13 mouse cellular contexts compared by ENCODE assay signal in the genomic region with DNA sequence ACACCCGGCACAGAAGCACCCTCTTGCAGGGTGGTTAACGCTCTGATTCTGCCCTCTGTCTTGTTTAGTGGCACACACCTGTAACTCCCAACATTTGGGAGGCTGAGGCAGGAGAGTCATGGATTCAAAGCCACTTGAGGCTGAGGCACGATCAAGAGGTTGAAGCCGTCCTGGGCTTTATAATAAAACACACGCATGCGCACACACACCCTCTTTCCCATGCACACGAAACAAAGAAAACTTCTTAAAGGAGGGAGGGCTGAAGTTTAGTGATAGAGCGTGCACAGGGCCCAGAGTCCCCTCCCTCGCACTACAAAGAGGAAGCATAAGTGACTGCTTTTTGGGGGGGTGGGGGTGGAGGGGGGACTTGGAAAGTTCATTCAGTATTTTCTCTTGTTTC. TPM values are rescaled to one million over a fixed set of nuclear protein-coding genes. Genes with fewer than 3 reads are reported as not detected.
DNase-seq lines count a peak whose midpoint lies in the region; ATAC-seq and TF ChIP-seq lines count a peak whose summit lies in the region.
"Had no signal": no experiment of that assay in that cellular context is flagged by ENCODE, and none has a peak within 500 bp of the region (broad histone marks: within the 10 kb centered on the region; RNA-seq: fewer than 3 reads in every experiment).

No protein-coding gene starts in this region.

- H3K27ac ChIP-seq in kidney, embryonic 16.5 days (ENCODE audit: low read length), result 0 out of 2 replicates have a peak overlapping the region, but pooled peaks have one; percentile 6
- H3K27ac ChIP-seq in bone marrow, adult 2 months (ENCODE audit: control insufficient read depth, insufficient read depth, low read depth, low read length, poor library complexity), result peak overlapping the region; percentile 82
- H3K27ac ChIP-seq: limb, embryonic 10.5 days; lung, embryonic 15.5 days had no signal

- no peak overlapping the region for H3K4me2 ChIP-seq in kidney, embryonic 16.5 days (replicated peaks; ENCODE audit: low read depth, low read length)
- H3K4me2 ChIP-seq: lung, embryonic 15.5 days had no signal

- WGBS in kidney, embryonic 16.5 days, result 79% methylated on average over 9 of the region's 9 CpGs
- WGBS in bone marrow, adult 2 months, result 8% methylated on average over 9 of the region's 9 CpGs

- H3K9me3 ChIP-seq in kidney, embryonic 16.5 days (ENCODE audit: low read length), result no peaks in the 10 kb centered on the region
- H3K9me3 ChIP-seq: limb, embryonic 10.5 days; lung, embryonic 15.5 days had no signal

- ATAC-seq in kidney, embryonic 16.5 days (ENCODE audit: low FRiP score, low TSS enrichment), result no peak
- ATAC-seq in erythroid progenitor cell, adult 5-6 weeks (replicated peaks; ENCODE audit: low FRiP score, poor library complexity, severe bottlenecking), result no peak

- TF ChIP-seq POLR2A in bone marrow, adult 2 months (IDR thresholded peaks at IDR 0.05; ENCODE audit: borderline replicate concordance, control insufficient read depth, low read depth, low read length), result no peak

- H3K4me1 ChIP-seq in kidney, embryonic 16.5 days (ENCODE audit: insufficient read depth, low read length), result peaks cover 27% of the 10 kb centered on the region; the same call in 1 of the 2 replicates
- H3K4me1 ChIP-seq in bone marrow, adult 2 months (ENCODE audit: control insufficient read depth, insufficient read depth, low read length), result peaks cover 25% of the 10 kb centered on the region

- peaks cover 33% of the 10 kb centered on the region for H3K36me3 ChIP-seq in kidney, embryonic 16.5 days (ENCODE audit: insufficient read depth, low read length)

- no peak for DNase-seq in kidney, adult 18-20 months
- peak; percentile 69 for DNase-seq in naive thymus-derived CD4-positive, alpha-beta T cell, adult 2 months (ENCODE audit: low read depth)
- DNase-seq in thymus, postnatal 4 days, result peak; percentile 70
- no peak for DNase-seq in cerebellum, adult 11-12 months
- no peak for DNase-seq in lung, postnatal 25 days (ENCODE audit: low spot score)
- DNase-seq: heart, postnatal 36 days; kidney, adult 8-10 months; midbrain, embryonic 14.5 days had no signal

- no peaks in the 10 kb centered on the region for H3K27me3 ChIP-seq in kidney, embryonic 16.5 days (ENCODE audit: insufficient read depth, low read length)
- H3K27me3 ChIP-seq: lung, embryonic 15.5 days had no signal

- TF ChIP-seq CTCF in bone marrow, adult 2 months (IDR thresholded peaks at IDR 0.05; ENCODE audit: control insufficient read depth, insufficient read depth, low read length), result no peak

- H3K4me3 ChIP-seq in kidney, embryonic 16.5 days (ENCODE audit: low read length), result no peak overlapping the region
- no peak overlapping the region for H3K4me3 ChIP-seq in bone marrow, adult 2 months (replicated peaks; ENCODE audit: control insufficient read depth, low read depth, low read length)
- H3K4me3 ChIP-seq: limb, embryonic 10.5 days; lung, embryonic 15.5 days had no signal

- H3K9ac ChIP-seq in kidney, embryonic 16.5 days (replicated peaks; ENCODE audit: low read length), result no peak overlapping the region
- H3K9ac ChIP-seq: lung, embryonic 15.5 days had no signal

RNA-seq across cellular contexts. Expression of gene B230217C12Rik, which starts 14.6 kb away (rescaled TPM):
- polyA plus RNA-seq in kidney, embryonic 16.5 days (2015; fragmentation: Nextera tagmentation; extraction: Ambion mirVana), result 4.3 and 6.7 TPM in 2 replicates
- polyA plus RNA-seq in bone marrow, adult 2 months (2011; ENCODE audit: insufficient read depth, insufficient read length, low replicate concordance, missing spikeins), result not detected in 2 replicates
- total RNA-seq in erythroid progenitor cell, adult 5-6 weeks (2015; ENCODE audit: low replicate concordance), result not detected in 2 replicates
- not detected in 2 replicates for total RNA-seq in erythroid progenitor cell, adult 5-6 weeks (2017; ENCODE audit: low replicate concordance)

RNA-seq across cellular contexts. Expression of gene Lasp1, which starts 27.2 kb away (rescaled TPM):
- polyA plus RNA-seq in kidney, embryonic 16.5 days (2015; fragmentation: Nextera tagmentation; extraction: Ambion mirVana), result 133 TPM in 2 replicates
- polyA plus RNA-seq in bone marrow, adult 2 months (2011; ENCODE audit: insufficient read depth, insufficient read length, low replicate concordance, missing spikeins), result 48.1 and 99.2 TPM in 2 replicates
- total RNA-seq in erythroid progenitor cell, adult 5-6 weeks (2015; ENCODE audit: low replicate concordance), result 28.9 and 33.5 TPM in 2 replicates
- 14.8 and 57.0 TPM in 2 replicates for total RNA-seq in erythroid progenitor cell, adult 5-6 weeks (2017; ENCODE audit: low replicate concordance)

RNA-seq across cellular contexts. Expression of gene Rpl23, which starts 43.7 kb away (rescaled TPM):
- polyA plus RNA-seq in kidney, embryonic 16.5 days (2015; fragmentation: Nextera tagmentation; extraction: Ambion mirVana), result 428 and 460 TPM in 2 replicates
- polyA plus RNA-seq in bone marrow, adult 2 months (2011; ENCODE audit: insufficient read depth, insufficient read length, low replicate concordance, missing spikeins), result 550 and 853 TPM in 2 replicates
- 324 and 337 TPM in 2 replicates for total RNA-seq in erythroid progenitor cell, adult 5-6 weeks (2015; ENCODE audit: low replicate concordance)
- 331 and 402 TPM in 2 replicates for total RNA-seq in erythroid progenitor cell, adult 5-6 weeks (2017; ENCODE audit: low replicate concordance)

RNA-seq across cellular contexts. Expression of gene 1700001P01Rik, which starts 50.3 kb away (rescaled TPM):
- polyA plus RNA-seq in kidney, embryonic 16.5 days (2015; fragmentation: Nextera tagmentation; extraction: Ambion mirVana), result 0.27 and 0.31 TPM in 2 replicates
- not detected in 2 replicates for polyA plus RNA-seq in bone marrow, adult 2 months (2011; ENCODE audit: insufficient read depth, insufficient read length, low replicate concordance, missing spikeins)
- not detected in 2 replicates for total RNA-seq in erythroid progenitor cell, adult 5-6 weeks (2015; ENCODE audit: low replicate concordance)
- total RNA-seq in erythroid progenitor cell, adult 5-6 weeks (2017; ENCODE audit: low replicate concordance), result not detected in 2 replicates
- total RNA-seq: heart, postnatal 36 days had no signal
- polyA plus RNA-seq: midbrain, embryonic 14.5 days had no signal

RNA-seq across cellular contexts. Expression of gene Fbxo47, which starts 58.0 kb away (rescaled TPM):
- polyA plus RNA-seq in kidney, embryonic 16.5 days (2015; fragmentation: Nextera tagmentation; extraction: Ambion mirVana), result 0.45 and 0.46 TPM in 2 replicates
- not detected in 2 replicates for polyA plus RNA-seq in bone marrow, adult 2 months (2011; ENCODE audit: insufficient read depth, insufficient read length, low replicate concordance, missing spikeins)
- total RNA-seq in erythroid progenitor cell, adult 5-6 weeks (2015; ENCODE audit: low replicate concordance), result not detected in 2 replicates
- total RNA-seq in erythroid progenitor cell, adult 5-6 weeks (2017; ENCODE audit: low replicate concordance), result 0.61 and 0.64 TPM in 2 replicates

Comparison
In these comparisons a context has a peak if more than half of its experiments do, and no peak if none do; other contexts are left out.
1. DNase-seq: peak in naive thymus-derived CD4-positive, alpha-beta T cell, adult 2 months (single experiment) and thymus, postnatal 4 days (single experiment); none in kidney, adult 18-20 months (single experiment), cerebellum, adult 11-12 months (single experiment) and lung, postnatal 25 days (single experiment).